ENCODE assay signal across 9 mouse cellular contexts in the genomic region with DNA sequence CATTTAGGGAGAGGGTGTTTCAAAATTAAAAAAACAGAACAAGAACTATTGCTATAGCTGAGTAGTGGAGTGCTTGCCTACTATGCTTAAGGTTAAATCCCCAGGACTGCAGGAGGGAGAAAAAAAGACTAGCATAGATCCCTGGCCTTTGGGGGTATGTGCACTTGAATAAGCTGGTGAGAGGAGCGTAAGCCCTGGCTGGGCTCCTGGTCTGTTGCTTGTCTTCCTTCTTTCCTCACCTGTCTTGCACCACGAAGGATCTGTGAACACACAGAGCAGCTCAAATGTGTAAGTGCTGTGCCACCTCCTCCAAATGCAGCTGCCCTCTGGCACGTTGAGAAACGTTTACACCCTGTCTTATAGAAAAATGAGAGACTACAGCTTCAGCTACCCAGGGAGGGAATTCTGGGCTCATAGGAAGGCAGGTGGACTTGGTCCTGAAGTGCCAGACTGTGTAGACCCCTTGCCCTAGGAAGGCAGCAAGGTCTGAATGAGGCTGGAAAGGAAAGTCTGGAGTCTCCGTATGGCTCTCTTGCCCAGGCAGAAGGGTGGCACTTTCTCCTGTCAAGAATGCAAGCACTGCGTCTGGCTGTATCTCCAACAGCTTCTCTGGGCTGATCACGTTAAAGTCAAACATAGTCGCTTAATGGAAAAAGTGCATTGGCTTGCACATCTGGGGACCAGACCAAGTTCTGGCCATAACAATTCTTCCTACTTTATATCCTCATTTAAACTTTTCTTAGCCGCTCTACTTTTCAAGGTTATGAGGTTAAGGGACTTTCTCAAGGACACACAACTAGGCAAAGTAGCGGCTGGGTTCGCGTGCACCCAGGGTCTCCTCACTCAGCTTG. TPM values are rescaled to one million over a fixed set of nuclear protein-coding genes. Genes with fewer than 3 reads are reported as not detected.
DNase-seq lines count a peak whose midpoint lies in the region; ATAC-seq and TF ChIP-seq lines count a peak whose summit lies in the region.
"Had no signal": no experiment of that assay in that cellular context is flagged by ENCODE, and none has a peak within 500 bp of the region (broad histone marks: within the 10 kb centered on the region; RNA-seq: fewer than 3 reads in every experiment).

No protein-coding gene starts in this region.

- peak; percentile 92 for DNase-seq in heart, adult 11 months
- no peak for DNase-seq in heart, postnatal 25 days (ENCODE audit: low spot score)
- DNase-seq in CH12.LX (ENCODE audit: extremely low read depth) = no peak
- DNase-seq in embryonic facial prominence, embryonic 11.5 days (ENCODE audit: low spot score) = no peak
- no peak for DNase-seq in midbrain, embryonic 10.5 days (ENCODE audit: low spot score)
- DNase-seq in embryo, embryonic 10.5 days (ENCODE audit: low spot score) = no peak

- peak; percentile 63; the same call in 1 of the 2 replicates for ATAC-seq in embryonic facial prominence, embryonic 11.5 days (replicated peaks; ENCODE audit: insufficient number of reproducible peaks, low FRiP score, low TSS enrichment, low read depth)
- peak; percentile 46 for ATAC-seq in hindbrain, embryonic 15.5 days (ENCODE audit: low FRiP score, low read depth)
- no peak for ATAC-seq in erythroid progenitor cell, adult 5-6 weeks (replicated peaks; ENCODE audit: low FRiP score, poor library complexity, severe bottlenecking)

- no peak for TF ChIP-seq RAD21 in CH12.LX (IDR thresholded peaks at IDR 0.05; ENCODE audit: low read depth, low read length)

- peak overlapping the region; percentile 11; the same call in 1 of the 2 replicates for H3K9ac ChIP-seq in CH12.LX (ENCODE audit: insufficient read depth, low read depth)
- H3K9ac ChIP-seq in embryonic facial prominence, embryonic 11.5 days (replicated peaks; ENCODE audit: low read length) = peak overlapping the region; percentile 93; the same call in 1 of the 2 replicates
- peak overlapping the region; percentile 88 for H3K9ac ChIP-seq in hindbrain, embryonic 15.5 days

- intact Hi-C loops in heart, postnatal 25 days (cut with DNase I) = no loop called here

- no peaks in the 10 kb centered on the region for H3K9me3 ChIP-seq in CH12.LX (replicated peaks; ENCODE audit: low read length)
- no peaks in the 10 kb centered on the region for H3K9me3 ChIP-seq in embryonic facial prominence, embryonic 11.5 days (replicated peaks; ENCODE audit: control insufficient read depth, low read length)
- H3K9me3 ChIP-seq in hindbrain, embryonic 15.5 days = no peaks in the 10 kb centered on the region
- H3K9me3 ChIP-seq in midbrain, embryonic 10.5 days (replicated peaks) = no peaks in the 10 kb centered on the region

- no peak for TF ChIP-seq EP300 in CH12.LX (IDR thresholded peaks at IDR 0.05; ENCODE audit: low read length)

- dilution Hi-C loops in CH12.LX (cut with MboI; ENCODE audit: extremely low pct_ligation_motif_present, extremely low pct_unique_long_range_greater_than_20kb, low sequenced_read_pairs) = no loop called here

- H3K4me2 ChIP-seq in CH12.LX (ENCODE audit: insufficient read depth, low read depth, poor library complexity, severe bottlenecking) = peak overlapping the region; percentile 91
- H3K4me2 ChIP-seq in embryonic facial prominence, embryonic 11.5 days (ENCODE audit: low read depth, low read length) = peak overlapping the region; percentile 54
- peak overlapping the region; percentile 89 for H3K4me2 ChIP-seq in hindbrain, embryonic 15.5 days

- H3K4me1 ChIP-seq in CH12.LX (ENCODE audit: control insufficient read depth in 1 of 2, insufficient read depth in 2 of 2) = peaks cover 3 to 37% of the 10 kb centered on the region in 2 experiments
- H3K4me1 ChIP-seq in embryonic facial prominence, embryonic 11.5 days (ENCODE audit: control insufficient read depth, insufficient read depth, low read length) = no peaks in the 10 kb centered on the region
- peaks cover 22% of the 10 kb centered on the region for H3K4me1 ChIP-seq in hindbrain, embryonic 15.5 days (replicated peaks)
- H3K4me1 ChIP-seq in midbrain, embryonic 10.5 days = peaks cover 32% of the 10 kb centered on the region

- peaks cover 7% of the 10 kb centered on the region for H3K27me3 ChIP-seq in CH12.LX (replicated peaks)
- H3K27me3 ChIP-seq in embryonic facial prominence, embryonic 11.5 days (ENCODE audit: control insufficient read depth, insufficient read depth, low read length) = no peaks in the 10 kb centered on the region
- no peaks in the 10 kb centered on the region for H3K27me3 ChIP-seq in hindbrain, embryonic 15.5 days
- H3K27me3 ChIP-seq in midbrain, embryonic 10.5 days (ENCODE audit: low read depth, poor library complexity, severe bottlenecking) = peaks cover 6% of the 10 kb centered on the region; the same call in 1 of the 2 replicates
- H3K27me3 ChIP-seq: Patski had no signal

- no peak overlapping the region for H3K27ac ChIP-seq in CH12.LX (ENCODE audit: insufficient read depth, low read depth)
- H3K27ac ChIP-seq in embryonic facial prominence, embryonic 11.5 days (replicated peaks; ENCODE audit: low read depth, low read length) = no peak overlapping the region
- peak overlapping the region; percentile 85; the same call in 1 of the 2 replicates for H3K27ac ChIP-seq in hindbrain, embryonic 15.5 days (replicated peaks)
- H3K27ac ChIP-seq in midbrain, embryonic 10.5 days (replicated peaks) = peak overlapping the region; percentile 95

- peaks cover 23% of the 10 kb centered on the region for H3K79me2 ChIP-seq in CH12.LX (replicated peaks; ENCODE audit: control insufficient read depth, extremely low read depth, insufficient read depth, poor library complexity, severe bottlenecking)

- TF ChIP-seq CTCF in CH12.LX (conservative IDR thresholded peaks at IDR 0.05 in 1 of 2, IDR thresholded peaks at IDR 0.05 in 1 of 2; ENCODE audit: low read depth in 2 of 2, low read length in 2 of 2) = no peak

- in situ Hi-C loops in CH12.LX (cut with MboI; ENCODE audit: low pct_ligation_motif_present, low pct_unique_long_range_greater_than_20kb, low sequenced_read_pairs) = no loop called here

- no peaks in the 10 kb centered on the region for H3K36me3 ChIP-seq in CH12.LX (replicated peaks in 1 of 2; ENCODE audit: control insufficient read depth in 1 of 2, insufficient read depth in 1 of 2, low read length in 1 of 2)
- no peaks in the 10 kb centered on the region for H3K36me3 ChIP-seq in embryonic facial prominence, embryonic 11.5 days (replicated peaks; ENCODE audit: control insufficient read depth, insufficient read depth, low read depth, low read length)
- no peaks in the 10 kb centered on the region for H3K36me3 ChIP-seq in hindbrain, embryonic 15.5 days
- H3K36me3 ChIP-seq in midbrain, embryonic 10.5 days = no peaks in the 10 kb centered on the region

- WGBS in embryonic facial prominence, embryonic 11.5 days = 17% methylated on average over 12 of the region's 12 CpGs
- whole genome bisulfite sequencing in hindbrain, embryonic 15.5 days = 20% methylated on average over 12 of the region's 12 CpGs
- 15% methylated on average over 12 of the region's 12 CpGs for WGBS in midbrain, embryonic 10.5 days

- no peak for TF ChIP-seq POLR2A in CH12.LX (IDR thresholded peaks at IDR 0.05; ENCODE audit: low read depth, low read length)

- peak overlapping the region; percentile 57 to 86 (median 82) for H3K4me3 ChIP-seq in CH12.LX (replicated peaks in 1 of 3; ENCODE audit: low read depth in 2 of 3, low read length in 2 of 3, poor library complexity in 1 of 3)
- peak overlapping the region; percentile 98 for H3K4me3 ChIP-seq in embryonic facial prominence, embryonic 11.5 days (ENCODE audit: low read depth, low read length)
- peak overlapping the region; percentile 97 for H3K4me3 ChIP-seq in hindbrain, embryonic 15.5 days
- H3K4me3 ChIP-seq in midbrain, embryonic 10.5 days = peak overlapping the region; percentile 97

TF ChIP-seq in CH12.LX, 34 proteins besides CTCF, POLR2A, EP300 and RAD21:
- no peak for TF ChIP-seq MYC (IDR thresholded peaks at IDR 0.05; ENCODE audit: low read depth, low read length)
- no peak for TF ChIP-seq NELFE (IDR thresholded peaks at IDR 0.05; ENCODE audit: low read depth, low read length)
- TF ChIP-seq TBP (conservative IDR thresholded peaks at IDR 0.05; ENCODE audit: low read depth, low read length) = no peak
- TF ChIP-seq CHD1 (IDR thresholded peaks at IDR 0.05; ENCODE audit: low read depth, low read length) = no peak
- no peak for TF ChIP-seq JUND (conservative IDR thresholded peaks at IDR 0.05; ENCODE audit: low read depth, low read length)
- TF ChIP-seq NRF1 (IDR thresholded peaks at IDR 0.05; ENCODE audit: low read depth, low read length) = no peak
- no peak for TF ChIP-seq ZNF384 (IDR thresholded peaks at IDR 0.05; ENCODE audit: low read depth, low read length)

RNA-seq across cellular contexts. Expression of a gene that starts 0.7 kb away (rescaled TPM):
- total RNA-seq in heart, postnatal 25 days (2021) = 10 to 100 TPM; 35.8 to 36.8 TPM
- total RNA-seq in CH12.LX (2012; rRNA removed) = 22.3 and 23.8 TPM in 2 replicates
- total RNA-seq in CH12.LX (2014; rRNA removed) = 26.1 and 33.4 TPM in 2 replicates
- polyA plus RNA-seq in CH12.LX (2012; ENCODE audit: insufficient read length, low read depth) = 28.3 and 34.7 TPM in 2 replicates
- 36.2 and 36.6 TPM in 2 replicates for polyA plus RNA-seq in embryonic facial prominence, embryonic 11.5 days (2014; fragmentation: Nextera tagmentation; extraction: Ambion mirVana)
- 85.5 and 88.9 TPM in 2 replicates for polyA plus RNA-seq in hindbrain, embryonic 15.5 days (2015; fragmentation: Nextera tagmentation; extraction: Ambion mirVana)
- 38.2 and 39.2 TPM in 2 replicates for polyA plus RNA-seq in midbrain, embryonic 10.5 days (2016; fragmentation: Nextera tagmentation; extraction: Ambion mirVana)
- 6.5 and 8.0 TPM in 2 replicates for total RNA-seq in erythroid progenitor cell, adult 5-6 weeks (2015; ENCODE audit: low replicate concordance)
- 20.9 and 23.0 TPM in 2 replicates for total RNA-seq in erythroid progenitor cell, adult 5-6 weeks (2017; ENCODE audit: low replicate concordance)

RNA-seq across cellular contexts. Expression of a gene that starts 31.5 kb away (rescaled TPM):
- under 1 TPM; 0.55 to 0.64 TPM for total RNA-seq in heart, postnatal 25 days (2021)
- 0.17 and 0.30 TPM in 2 replicates for total RNA-seq in CH12.LX (2012; rRNA removed)
- 0.21 and 1.2 TPM in 2 replicates for total RNA-seq in CH12.LX (2014; rRNA removed)
- 0.53 and 0.79 TPM in 2 replicates for polyA plus RNA-seq in CH12.LX (2012; ENCODE audit: insufficient read length, low read depth)
- not detected in 2 replicates for polyA plus RNA-seq in embryonic facial prominence, embryonic 11.5 days (2014; fragmentation: Nextera tagmentation; extraction: Ambion mirVana)
- 0.39 TPM in 1 of 2 replicates, not detected in the other for polyA plus RNA-seq in hindbrain, embryonic 15.5 days (2015; fragmentation: Nextera tagmentation; extraction: Ambion mirVana)
- polyA plus RNA-seq in midbrain, embryonic 10.5 days (2016; fragmentation: Nextera tagmentation; extraction: Ambion mirVana) = not detected in 2 replicates
- not detected in 2 replicates for total RNA-seq in erythroid progenitor cell, adult 5-6 weeks (2015; ENCODE audit: low replicate concordance)
- total RNA-seq in erythroid progenitor cell, adult 5-6 weeks (2017; ENCODE audit: low replicate concordance) = not detected in 2 replicates

Comparison
In these comparisons a context has a peak if more than half of its experiments do, and no peak if none do; other contexts are left out.
1. H3K27ac ChIP-seq: peak in hindbrain, embryonic 15.5 days (single experiment) and midbrain, embryonic 10.5 days (single experiment); none in CH12.LX (single experiment) and embryonic facial prominence, embryonic 11.5 days (single experiment).
2. H3K9ac ChIP-seq: peak in every context shown above with its lines; median percentile 93 in embryonic facial prominence, embryonic 11.5 days; 88 in hindbrain, embryonic 15.5 days; 11 in CH12.LX.
3. Peak in every context shown above with its lines, with median percentiles within 50 percentile points of each other: H3K4me2 ChIP-seq and H3K4me3 ChIP-seq.